Mouse (Mus musculus) bone marrow, adult 2 months (tissue): ENCODE measurements around the gene Srgap2. TPM values are rescaled to one million over a fixed set of nuclear protein-coding genes. Genes with fewer than 3 reads are reported as not detected.

Experiments
- H3K27ac ChIP-seq: fragments of 200-500 bp; 2 replicates; pipeline ENCODE4 v1.5.1; 2012; ENCODE audit warnings: low read depth, mild to moderate bottlenecking, control low read depth, inconsistent platforms, low read length; ENCODE audit not compliant: control insufficient read depth, poor library complexity, insufficient read depth
- H3K4me1 ChIP-seq: fragments of 200-500 bp; 2 replicates; pipeline ENCODE4 v1.6.1; 2011; ENCODE audit warnings: low read length; ENCODE audit not compliant: control insufficient read depth, insufficient read depth
- H3K4me3 ChIP-seq: fragments of 200-500 bp; replicated peaks from 2 replicates; pipeline ENCODE3; 2011; ENCODE audit warnings: mild to moderate bottlenecking, low read depth, low read length, control low read depth; ENCODE audit not compliant: control insufficient read depth
- CTCF ChIP-seq: fragments of 200-500 bp; IDR thresholded peaks from 2 replicates; pipeline ENCODE4 v1.5.1; 2011; ENCODE audit warnings: low read length, control low read depth; ENCODE audit not compliant: control insufficient read depth, insufficient read depth
- POLR2A ChIP-seq: fragments of 200-500 bp; IDR thresholded peaks from 2 replicates; pipeline ENCODE4 v1.6.1; 2011; ENCODE audit warnings: low read depth, mild to moderate bottlenecking, control low read depth, low read length, borderline replicate concordance; ENCODE audit not compliant: control insufficient read depth
- WGBS: fragments of 180-500 bp; shearing (Covaris S2); methylation state at CpG from one replicate; pipeline ENCODE4 v1.1.7; 2018; 5-methylcytosine and 5-hydroxymethylcytosine counted together
- polyA plus RNA-seq: library from polyadenylated mRNA; stranded (reverse); fragments of >200 nt; gene quantifications from 2 replicates; pipeline ENCODE4 v1.2.4, GENCODE M21; 2011; ENCODE audit warnings: low replicate concordance; ENCODE audit not compliant: missing spikeins, insufficient read depth, insufficient read length

Gene Srgap2
- polyA plus RNA-seq, 1 experiment = 27.2 TPM

- no peak overlapping the region for H3K27ac ChIP-seq
- H3K4me1 ChIP-seq = no peaks in the 10 kb centered on the region
- TF ChIP-seq CTCF (no peak), POLR2A (no peak)
- 83% methylated on average over 3 of the region's 3 CpGs for WGBS
- no peak overlapping the region for H3K4me3 ChIP-seq
Observed at GRCm38 (mm10) chr1:131319598-131320330, 207.4 kb downstream of the Srgap2 start.

- TF ChIP-seq CTCF = no peak
- TF ChIP-seq POLR2A = no peak
- Histone ChIP-seq H3K4me1 (no peaks in the 10 kb centered on the region), H3K4me3 (no peak overlapping the region), H3K27ac (no peak overlapping the region)
- 74% methylated on average over 2 of the region's 2 CpGs for WGBS
Observed at GRCm38 (mm10) chr1:131318397-131318796, 208.8 kb downstream of the Srgap2 start.

- no peak for TF ChIP-seq CTCF
- no peak for TF ChIP-seq POLR2A
- H3K4me3 ChIP-seq = no peak overlapping the region
- H3K27ac ChIP-seq = no peak overlapping the region
- WGBS = 74% methylated on average over 5 of the region's 5 CpGs
- H3K4me1 ChIP-seq = no peaks in the 10 kb centered on the region
Observed at GRCm38 (mm10) chr1:131317625-131318024, 209.5 kb downstream of the Srgap2 start.

- WGBS = 81% methylated on average over 3 of the region's 3 CpGs
- Histone ChIP-seq H3K4me3 (no peak overlapping the region), H3K4me1 (no peaks in the 10 kb centered on the region), H3K27ac (no peak overlapping the region)
- TF ChIP-seq CTCF (no peak), POLR2A (no peak)
Observed at GRCm38 (mm10) chr1:131311284-131311683, 215.9 kb downstream of the Srgap2 start.

- Histone ChIP-seq H3K4me3 (no peak overlapping the region), H3K27ac (no peak overlapping the region), H3K4me1 (no peaks in the 10 kb centered on the region)
- TF ChIP-seq CTCF = no peak
- TF ChIP-seq POLR2A = no peak
- 89% methylated on average over 5 of the region's 5 CpGs for WGBS
Observed at GRCm38 (mm10) chr1:131310237-131310818, 216.8 kb downstream of the Srgap2 start.

- Histone ChIP-seq H3K4me3 (no peak overlapping the region), H3K4me1 (no peaks in the 10 kb centered on the region), H3K27ac (no peak overlapping the region)
- no peak for TF ChIP-seq CTCF
- TF ChIP-seq POLR2A = no peak
- WGBS = 91% methylated on average over 2 of the region's 2 CpGs
Observed at GRCm38 (mm10) chr1:131300750-131301149, 226.4 kb downstream of the Srgap2 start.

GRCm38 (mm10) chr1:131299788-131300187 is 227.4 kb downstream of the Srgap2 start:
- TF ChIP-seq CTCF (no peak), POLR2A (no peak)
- Histone ChIP-seq H3K27ac (no peak overlapping the region), H3K4me1 (no peaks in the 10 kb centered on the region), H3K4me3 (no peak overlapping the region)
- 87% methylated on average over 6 of the region's 6 CpGs for WGBS

- WGBS = 75% methylated on average over 3 of the region's 3 CpGs
- H3K27ac ChIP-seq = no peak overlapping the region
- H3K4me1 ChIP-seq = no peaks in the 10 kb centered on the region
- H3K4me3 ChIP-seq = no peak overlapping the region
- TF ChIP-seq POLR2A (no peak), CTCF (no peak)
Observed at GRCm38 (mm10) chr1:131299240-131299639, 227.9 kb downstream of the Srgap2 start.

GRCm38 (mm10) chr1:131298171-131298570 is 229.0 kb downstream of the Srgap2 start:
- Histone ChIP-seq H3K4me1 (no peaks in the 10 kb centered on the region), H3K4me3 (no peak overlapping the region), H3K27ac (no peak overlapping the region)
- TF ChIP-seq POLR2A (no peak), CTCF (no peak)
- WGBS = 91% methylated on average over 9 of the region's 9 CpGs
